Mouse (Mus musculus) neural tube, embryonic 15.5 days (tissue): ENCODE measurements around the gene Kcnip1. TPM values are rescaled to one million over a fixed set of nuclear protein-coding genes. Genes with fewer than 3 reads are reported as not detected.

ENCODE experiments used
- ATAC-seq: fragments of 200-750 bp; cut with Nextera tagmentation; 2 replicates; pipeline ENCODE4 v1.8.0; 2017; ENCODE audit warnings: mild to moderate bottlenecking, moderate TSS enrichment, moderate library complexity; ENCODE audit not compliant: low FRiP score
- H3K27ac ChIP-seq: fragments of 300-500 bp; sonication (generic); replicated peaks from 2 replicates; pipeline ENCODE4 v1.5.1; 2015; ENCODE audit warnings: mild to moderate bottlenecking, inconsistent platforms
- H3K27me3 ChIP-seq: fragments of 300-500 bp; sonication (generic); replicated peaks from 2 replicates; pipeline ENCODE4 v1.6.1; 2015; ENCODE audit warnings: inconsistent platforms
- H3K36me3 ChIP-seq: fragments of 300-500 bp; sonication (generic); 2 replicates; pipeline ENCODE4 v1.6.1; 2015; ENCODE audit warnings: inconsistent platforms
- H3K4me1 ChIP-seq: fragments of 300-500 bp; sonication (generic); 2 replicates; pipeline ENCODE4 v1.6.1; 2015; ENCODE audit warnings: inconsistent platforms
- H3K4me2 ChIP-seq: fragments of 300-500 bp; sonication (generic); 2 replicates; pipeline ENCODE4 v1.6.1; 2015; ENCODE audit warnings: inconsistent platforms, mild to moderate bottlenecking, moderate library complexity
- H3K4me3 ChIP-seq: fragments of 300-500 bp; sonication (generic); replicated peaks from 2 replicates; pipeline ENCODE4 v1.5.1; 2015; ENCODE audit warnings: mild to moderate bottlenecking, inconsistent platforms
- H3K9ac ChIP-seq: fragments of 300-500 bp; sonication (generic); replicated peaks from 2 replicates; pipeline ENCODE4 v1.6.1; 2015; ENCODE audit warnings: mild to moderate bottlenecking, inconsistent platforms
- H3K9me3 ChIP-seq: fragments of 300-500 bp; sonication (generic); replicated peaks from 2 replicates; pipeline ENCODE4 v1.6.1; 2016; ENCODE audit warnings: inconsistent platforms
- WGBS: fragments of 180-500 bp; shearing (Covaris S2); methylation state at CpG from one replicate; pipeline ENCODE4 v1.1.7; 2015; ENCODE audit warnings: mixed read lengths; 5-methylcytosine and 5-hydroxymethylcytosine counted together
- polyA plus RNA-seq: library from polyadenylated mRNA; unstranded; fragments of >200 nt; fragmentation: Nextera tagmentation; extraction: Ambion mirVana; gene quantifications from 2 replicates; pipeline ENCODE4 v1.2.1, GENCODE M21; 2015

The Kcnip1 gene
- polyA plus RNA-seq, 1 experiment from 2014 or later = 147 TPM

DNA sequence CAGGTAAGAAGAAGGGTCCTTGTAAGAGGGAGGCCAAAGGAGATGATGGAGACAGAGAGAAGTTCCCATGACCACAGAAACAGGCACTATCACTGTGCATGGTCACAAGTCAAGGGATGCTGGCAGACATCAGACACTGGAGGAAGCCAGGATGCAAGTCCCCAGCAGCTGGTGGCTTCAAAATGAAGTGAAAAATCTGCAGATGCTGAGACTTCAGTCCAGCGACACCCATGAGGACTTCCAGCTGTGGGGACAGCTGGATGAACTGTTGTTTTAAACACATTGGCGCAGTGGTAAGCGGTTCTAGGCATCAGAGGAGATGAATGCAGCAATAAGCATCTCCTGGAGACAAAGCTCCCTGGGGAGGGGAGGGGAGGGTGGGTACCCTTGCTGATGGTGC is 246.6 kb downstream of the Kcnip1 start:
- H3K4me1 ChIP-seq = peaks cover 22% of the 10 kb centered on the region
- no peak overlapping the region for H3K27ac ChIP-seq
- no peaks in the 10 kb centered on the region for H3K9me3 ChIP-seq
- H3K4me2 ChIP-seq = no peak overlapping the region
- no peaks in the 10 kb centered on the region for H3K27me3 ChIP-seq
- H3K4me3 ChIP-seq = no peak overlapping the region
- no peak for ATAC-seq
- H3K9ac ChIP-seq = no peak overlapping the region
- H3K36me3 ChIP-seq = no peaks in the 10 kb centered on the region
- 66% methylated on average over 3 of the region's 3 CpGs for WGBS

DNA sequence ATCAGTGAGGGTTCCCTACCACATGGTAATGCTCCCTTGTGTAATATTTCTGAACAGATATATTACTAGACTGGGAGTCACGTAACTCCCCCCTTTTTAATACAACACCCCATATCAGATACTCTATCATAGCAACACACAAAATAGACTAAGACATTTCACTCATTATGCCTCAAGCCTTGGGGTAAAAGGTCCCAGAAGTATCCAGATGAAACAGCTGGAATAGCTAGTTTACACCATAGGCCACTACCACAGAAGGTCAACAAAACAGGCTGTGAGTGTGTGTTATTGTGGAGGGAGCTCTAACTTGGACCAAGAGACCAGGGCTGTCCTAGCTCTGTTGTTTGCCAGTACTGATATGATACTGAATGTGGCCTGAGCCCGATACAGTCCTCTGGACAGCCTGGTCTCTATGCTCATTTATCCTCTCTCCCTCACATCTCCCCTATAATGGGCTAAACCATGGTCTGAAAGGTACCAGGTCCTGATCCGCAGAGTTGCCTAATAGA is 247.1 kb downstream of the Kcnip1 start:
- H3K9me3 ChIP-seq = no peaks in the 10 kb centered on the region
- 93% methylated on average over 3 of the region's 3 CpGs for WGBS
- H3K4me2 ChIP-seq = no peak overlapping the region
- no peaks in the 10 kb centered on the region for H3K36me3 ChIP-seq
- H3K4me3 ChIP-seq = no peak overlapping the region
- no peaks in the 10 kb centered on the region for H3K27me3 ChIP-seq
- ATAC-seq = no peak
- H3K9ac ChIP-seq = no peak overlapping the region
- no peak overlapping the region for H3K27ac ChIP-seq
- H3K4me1 ChIP-seq = peaks cover 22% of the 10 kb centered on the region

DNA sequence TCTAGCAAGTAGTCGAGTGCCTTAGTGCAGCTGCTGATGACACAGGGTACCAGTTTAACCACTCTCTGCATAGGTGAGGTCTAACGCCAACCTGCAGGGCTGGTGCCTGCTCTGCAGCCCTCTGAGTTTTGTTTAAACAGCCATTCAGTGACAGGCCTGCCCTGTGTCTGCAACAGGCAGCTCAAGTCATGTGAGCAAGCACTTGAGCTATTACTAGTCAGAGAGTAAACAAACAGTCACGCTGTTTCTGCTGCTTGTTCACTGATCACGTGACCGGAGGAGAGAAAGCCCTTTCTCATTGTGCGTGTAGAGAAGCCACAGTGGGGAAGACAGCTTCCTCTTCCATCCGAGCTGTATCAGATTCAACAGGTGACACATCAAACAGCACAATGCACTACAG is 248.5 kb downstream of the Kcnip1 start:
- no peak overlapping the region for H3K4me3 ChIP-seq
- no peak overlapping the region for H3K4me2 ChIP-seq
- no peaks in the 10 kb centered on the region for H3K36me3 ChIP-seq
- H3K27me3 ChIP-seq = no peaks in the 10 kb centered on the region
- H3K9me3 ChIP-seq = no peaks in the 10 kb centered on the region
- 46% methylated on average over 7 of the region's 7 CpGs for WGBS
- no peak overlapping the region for H3K27ac ChIP-seq
- ATAC-seq = no peak
- no peak overlapping the region for H3K9ac ChIP-seq
- H3K4me1 ChIP-seq = peaks cover 22% of the 10 kb centered on the region

DNA sequence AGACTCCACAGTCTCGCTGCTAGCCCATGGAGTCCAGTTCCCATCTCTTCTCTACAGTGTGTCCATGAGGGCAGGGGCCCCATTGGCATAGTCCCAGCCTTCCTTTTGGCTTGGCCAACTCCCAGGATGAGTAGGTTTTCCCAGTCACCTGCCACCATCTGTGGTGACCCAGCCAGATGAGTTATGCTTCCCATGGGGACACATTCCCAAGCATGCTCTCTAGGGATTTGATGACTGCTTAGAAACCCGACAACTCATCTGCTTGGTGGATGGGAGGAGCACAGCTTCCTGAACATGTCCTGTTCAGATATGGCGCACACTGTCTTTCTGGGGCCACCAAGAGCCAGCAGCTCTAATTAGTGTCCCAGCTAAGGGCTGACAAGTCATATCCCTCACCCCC is 252.8 kb downstream of the Kcnip1 start:
- no peaks in the 10 kb centered on the region for H3K36me3 ChIP-seq
- no peak overlapping the region for H3K9ac ChIP-seq
- H3K9me3 ChIP-seq = no peaks in the 10 kb centered on the region
- no peak for ATAC-seq
- no peak overlapping the region for H3K4me3 ChIP-seq
- no peak overlapping the region for H3K4me2 ChIP-seq
- WGBS = 72% methylated on average over 3 of the region's 3 CpGs
- peaks cover 25% of the 10 kb centered on the region for H3K4me1 ChIP-seq
- H3K27me3 ChIP-seq = 0 out of 2 replicates have a peak, but pooled peaks cover 8% of the 10 kb centered on the region
- no peak overlapping the region for H3K27ac ChIP-seq

DNA sequence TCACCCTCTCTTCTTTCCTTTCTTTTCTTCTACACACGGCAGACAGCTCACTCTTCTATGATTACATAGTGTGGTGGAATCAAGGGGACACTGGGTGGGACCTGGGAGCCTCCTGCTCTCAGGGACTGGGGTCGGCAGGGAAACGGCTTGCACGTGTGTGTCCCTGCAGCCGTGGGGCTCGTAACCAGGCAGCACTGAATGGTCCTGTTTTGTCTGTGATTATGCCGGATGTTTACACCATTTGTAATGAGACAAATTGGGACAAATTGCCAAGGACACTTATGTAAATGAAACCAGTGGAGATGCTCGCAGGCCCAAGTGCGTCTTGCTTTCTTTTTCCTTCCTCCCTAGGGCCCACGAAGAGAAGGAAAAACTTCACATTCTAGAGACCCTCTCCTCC is 256.5 kb downstream of the Kcnip1 start:
- Histone ChIP-seq H3K4me3 (no peak overlapping the region), H3K4me1 (peaks cover 8% of the 10 kb centered on the region), H3K4me2 (no peak overlapping the region), H3K9ac (no peak overlapping the region), H3K9me3 (no peaks in the 10 kb centered on the region), H3K36me3 (no peaks in the 10 kb centered on the region), H3K27ac (no peak overlapping the region), H3K27me3 (0 out of 2 replicates have a peak, but pooled peaks cover 8% of the 10 kb centered on the region)
- no peak for ATAC-seq
- 39% methylated on average over 10 of the region's 10 CpGs for WGBS

DNA sequence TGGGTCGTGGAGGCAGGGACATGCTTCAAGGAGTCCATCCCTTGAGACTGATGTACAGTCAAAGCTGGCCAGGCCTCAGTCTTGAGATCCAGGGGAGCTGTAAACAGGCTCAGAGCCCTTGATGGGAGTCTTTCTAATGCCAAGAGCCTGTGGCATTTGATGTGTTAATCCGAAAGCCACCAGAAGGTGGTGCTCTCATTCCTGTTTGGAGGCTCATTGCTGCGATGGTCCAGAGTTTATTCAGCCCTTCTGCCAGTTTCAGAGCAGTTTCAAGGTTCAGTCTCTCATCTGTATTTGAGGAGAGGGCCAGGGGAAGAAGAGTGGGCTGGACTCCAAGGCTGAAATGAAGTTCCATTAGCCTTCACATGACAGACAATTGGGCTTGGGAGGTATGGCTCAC is 259.7 kb downstream of the Kcnip1 start:
- H3K4me2 ChIP-seq = no peak overlapping the region
- no peaks in the 10 kb centered on the region for H3K36me3 ChIP-seq
- no peak overlapping the region for H3K4me3 ChIP-seq
- peak; percentile 69; the same call in 1 of the 2 replicates for ATAC-seq
- no peak overlapping the region for H3K27ac ChIP-seq
- H3K9ac ChIP-seq = no peak overlapping the region
- H3K9me3 ChIP-seq = no peaks in the 10 kb centered on the region
- 0 out of 2 replicates have a peak, but pooled peaks cover 8% of the 10 kb centered on the region for H3K27me3 ChIP-seq
- 7% methylated on average over 3 of the region's 3 CpGs for WGBS
- H3K4me1 ChIP-seq = peaks cover 7% of the 10 kb centered on the region; the same call in 1 of the 2 replicates

DNA sequence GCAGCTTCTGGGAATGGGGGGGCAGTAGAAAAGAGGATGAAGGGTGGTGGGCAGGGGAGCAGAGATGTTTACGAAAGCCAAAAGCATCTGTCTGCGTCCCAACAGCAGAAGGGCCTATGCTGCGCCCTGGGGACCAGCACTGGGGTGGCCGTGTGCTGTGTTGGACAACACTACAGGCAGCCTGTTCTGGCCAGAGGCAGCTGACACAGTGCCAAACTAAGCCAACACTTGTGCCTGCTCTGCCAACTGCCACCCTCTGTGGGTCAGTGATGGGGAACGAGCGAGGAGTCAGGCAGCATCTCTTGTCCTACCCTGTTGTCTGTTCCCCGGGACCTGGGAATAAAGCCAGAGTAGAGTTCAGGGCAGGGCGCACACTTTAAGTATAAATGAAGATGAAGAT is 260.6 kb downstream of the Kcnip1 start:
- H3K9me3 ChIP-seq = no peaks in the 10 kb centered on the region
- H3K27ac ChIP-seq = no peak overlapping the region
- H3K27me3 ChIP-seq = 0 out of 2 replicates have a peak, but pooled peaks cover 8% of the 10 kb centered on the region
- H3K36me3 ChIP-seq = no peaks in the 10 kb centered on the region
- no peak overlapping the region for H3K9ac ChIP-seq
- no peak overlapping the region for H3K4me3 ChIP-seq
- no peak for ATAC-seq
- peaks cover 7% of the 10 kb centered on the region; the same call in 1 of the 2 replicates for H3K4me1 ChIP-seq
- 83% methylated on average over 8 of the region's 8 CpGs for WGBS
- H3K4me2 ChIP-seq = no peak overlapping the region

DNA sequence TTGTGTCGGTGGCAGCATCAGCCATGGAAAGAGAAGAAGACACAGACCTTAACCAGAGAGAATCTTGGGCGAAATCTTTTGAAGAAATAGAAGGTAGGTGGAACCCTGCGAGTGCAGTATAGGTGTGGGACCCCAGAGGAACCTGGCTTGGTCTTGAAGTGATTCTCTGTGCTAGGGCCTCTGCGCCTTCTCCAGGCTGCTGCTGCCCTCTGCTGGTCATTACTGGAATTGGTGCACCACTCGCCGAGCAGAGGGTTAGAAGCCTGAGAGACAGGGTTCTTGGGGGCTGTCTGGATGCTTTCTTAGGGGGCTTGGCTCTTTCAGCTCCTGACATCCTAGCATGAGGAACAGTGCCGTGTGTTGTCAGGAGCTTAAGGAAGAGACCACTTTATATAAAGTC is 271.7 kb downstream of the Kcnip1 start:
- no peak overlapping the region for H3K4me2 ChIP-seq
- H3K27me3 ChIP-seq = 0 out of 2 replicates have a peak, but pooled peaks cover 2% of the 10 kb centered on the region
- WGBS = 29% methylated on average over 7 of the region's 7 CpGs
- H3K36me3 ChIP-seq = no peaks in the 10 kb centered on the region
- H3K27ac ChIP-seq = no peak overlapping the region
- no peaks in the 10 kb centered on the region for H3K4me1 ChIP-seq
- no peak overlapping the region for H3K9ac ChIP-seq
- no peaks in the 10 kb centered on the region for H3K9me3 ChIP-seq
- ATAC-seq = peak; percentile 56
- no peak overlapping the region for H3K4me3 ChIP-seq

DNA sequence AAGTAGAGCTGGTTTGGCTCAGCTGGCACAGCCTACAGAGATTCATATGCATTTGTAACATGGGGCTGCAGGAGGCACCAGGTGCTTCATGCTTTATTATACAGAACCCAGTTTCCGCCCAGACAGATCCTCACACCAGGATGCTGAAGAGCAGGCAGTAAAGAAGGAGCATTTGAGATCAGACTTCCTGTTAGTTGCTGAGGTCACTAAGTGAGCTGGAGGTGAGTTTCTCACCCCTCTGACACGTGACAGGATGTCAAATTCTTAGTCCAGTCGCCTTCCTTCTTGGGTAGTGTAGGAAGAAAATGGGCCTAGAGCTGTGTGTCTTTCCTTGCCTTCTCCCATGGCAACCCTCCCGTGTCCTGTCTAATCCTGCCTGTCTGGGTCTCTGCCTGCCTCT is 286.2 kb downstream of the Kcnip1 start:
- WGBS = 34% methylated on average over 4 of the region's 4 CpGs
- no peak overlapping the region for H3K4me2 ChIP-seq
- no peaks in the 10 kb centered on the region for H3K36me3 ChIP-seq
- H3K4me1 ChIP-seq = peaks cover 18% of the 10 kb centered on the region; the same call in 1 of the 2 replicates
- no peak overlapping the region for H3K9ac ChIP-seq
- H3K4me3 ChIP-seq = no peak overlapping the region
- ATAC-seq = no peak
- H3K27ac ChIP-seq = no peak overlapping the region
- no peaks in the 10 kb centered on the region for H3K9me3 ChIP-seq
- no peaks in the 10 kb centered on the region for H3K27me3 ChIP-seq

DNA sequence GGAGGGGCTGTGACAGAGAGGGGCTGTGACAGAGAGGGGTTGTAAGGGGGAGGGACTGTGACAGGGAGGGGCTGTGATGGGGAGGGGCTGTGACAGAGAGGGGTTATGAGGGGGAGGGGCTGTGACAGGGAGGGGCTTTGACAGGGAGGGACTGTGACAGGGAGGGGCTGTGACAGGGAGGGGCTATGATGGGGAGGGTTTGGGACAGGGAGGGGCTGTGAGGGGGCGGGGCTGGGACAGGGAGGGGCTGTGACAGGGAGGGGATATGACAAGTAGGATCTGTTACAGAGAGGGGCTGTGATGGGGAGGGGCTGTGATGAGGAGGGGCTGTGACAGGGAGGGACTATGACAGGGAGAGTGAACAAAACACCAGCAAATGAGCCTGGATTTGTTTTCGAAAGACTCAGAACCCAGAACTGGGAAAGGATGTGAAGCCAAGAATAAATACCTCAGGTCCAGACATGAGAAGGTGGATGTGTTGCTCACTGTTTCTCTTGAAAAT is 290.9 kb downstream of the Kcnip1 start:
- ATAC-seq = no peak
- Histone ChIP-seq H3K9ac (no peak overlapping the region), H3K4me2 (no peak overlapping the region), H3K27ac (no peak overlapping the region), H3K36me3 (no peaks in the 10 kb centered on the region), H3K4me3 (no peak overlapping the region), H3K4me1 (peaks cover 8% of the 10 kb centered on the region; the same call in 1 of the 2 replicates), H3K9me3 (no peaks in the 10 kb centered on the region), H3K27me3 (0 out of 2 replicates have a peak, but pooled peaks cover 2% of the 10 kb centered on the region)
- WGBS = 20% methylated on average over 2 of the region's 2 CpGs

DNA sequence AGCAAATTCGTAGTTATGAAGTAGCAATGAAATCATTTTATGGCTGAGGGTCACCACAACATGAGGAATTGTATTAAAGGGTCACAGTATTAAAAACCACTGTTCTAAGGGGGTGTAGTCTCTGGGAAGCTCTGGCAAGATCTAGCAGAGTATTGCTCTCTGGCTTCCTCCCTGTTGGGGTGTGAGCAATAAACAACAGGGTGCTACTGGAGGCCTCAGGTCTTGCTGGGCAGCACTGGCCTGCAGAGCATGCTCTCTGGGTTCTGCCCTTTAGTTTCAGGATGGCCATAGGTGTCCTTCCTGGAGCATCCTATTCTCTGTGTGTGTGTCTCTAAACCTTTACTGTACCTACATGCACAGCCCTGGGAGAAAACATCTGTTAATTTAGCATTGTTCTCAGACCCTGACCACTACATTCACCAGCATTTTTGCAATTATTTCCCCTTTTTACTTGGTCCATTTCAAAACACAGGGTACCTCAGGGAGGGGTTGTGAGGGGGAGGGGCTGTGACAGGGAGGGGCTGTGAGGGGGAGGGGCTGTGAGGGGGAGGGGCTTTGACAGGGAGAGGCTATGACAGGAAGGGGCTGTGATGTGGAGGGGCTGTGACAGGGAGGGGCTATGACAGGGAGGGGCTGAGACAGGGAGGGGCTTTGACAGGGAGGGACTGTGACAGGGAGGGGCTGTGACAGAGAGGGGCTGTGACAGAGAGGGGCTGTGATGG is 291.6 kb downstream of the Kcnip1 start:
- H3K36me3 ChIP-seq = no peaks in the 10 kb centered on the region
- H3K27me3 ChIP-seq = 0 out of 2 replicates have a peak, but pooled peaks cover 2% of the 10 kb centered on the region
- peaks cover 7% of the 10 kb centered on the region; the same call in 1 of the 2 replicates for H3K4me1 ChIP-seq
- ATAC-seq = no peak
- 56% methylated on average over 1 of the region's 1 CpGs for WGBS
- H3K4me3 ChIP-seq = no peak overlapping the region
- H3K4me2 ChIP-seq = no peak overlapping the region
- no peak overlapping the region for H3K9ac ChIP-seq
- no peaks in the 10 kb centered on the region for H3K9me3 ChIP-seq
- H3K27ac ChIP-seq = no peak overlapping the region

DNA sequence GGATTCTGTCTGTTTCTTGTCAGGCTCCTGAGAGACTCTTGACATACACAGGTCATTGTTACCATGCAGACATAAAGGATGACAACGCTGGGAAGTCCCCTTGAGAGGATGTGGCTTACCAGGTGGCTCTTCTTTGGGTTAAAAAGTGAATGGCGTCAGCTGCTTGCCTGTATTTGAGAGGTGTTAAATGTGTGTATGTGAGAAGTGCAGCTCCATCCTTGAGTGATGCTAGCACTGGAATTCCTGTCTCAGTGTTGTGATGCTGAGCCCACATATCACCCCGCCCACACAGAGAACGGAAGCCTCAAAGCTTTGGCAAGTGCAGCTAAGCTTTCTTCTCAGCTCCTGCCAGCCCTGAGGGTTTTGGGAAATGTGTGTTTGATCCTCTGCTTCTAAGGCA is 292.2 kb downstream of the Kcnip1 start:
- no peak overlapping the region for H3K4me2 ChIP-seq
- ATAC-seq = no peak
- H3K36me3 ChIP-seq = no peaks in the 10 kb centered on the region
- no peak overlapping the region for H3K9ac ChIP-seq
- 0 out of 2 replicates have a peak, but pooled peaks cover 2% of the 10 kb centered on the region for H3K27me3 ChIP-seq
- H3K4me3 ChIP-seq = no peak overlapping the region
- H3K9me3 ChIP-seq = no peaks in the 10 kb centered on the region
- no peak overlapping the region for H3K27ac ChIP-seq
- 62% methylated on average over 4 of the region's 4 CpGs for WGBS
- peaks cover 7% of the 10 kb centered on the region; the same call in 1 of the 2 replicates for H3K4me1 ChIP-seq
